Mouse (Mus musculus) embryonic fibroblast, embryonic 13.5 days (primary cell): ENCODE measurements around the gene Egr2. TPM values are rescaled to one million over a fixed set of nuclear protein-coding genes. Genes with fewer than 3 reads are reported as not detected.

ENCODE experiments used
- H3K27ac ChIP-seq: 2 replicates; pipeline ENCODE4 v1.5.1; 2012; ENCODE audit warnings: low read length, control low read depth, inconsistent platforms; ENCODE audit not compliant: insufficient read depth
- H3K4me1 ChIP-seq: 2 replicates; pipeline ENCODE4 v1.6.1; 2011; ENCODE audit warnings: low read length; ENCODE audit not compliant: control insufficient read depth, insufficient read depth
- H3K4me3 ChIP-seq: 2 replicates; pipeline ENCODE4 v1.5.1; 2011; ENCODE audit warnings: mild to moderate bottlenecking, control low read depth, low read length; ENCODE audit not compliant: insufficient read depth
- CTCF ChIP-seq: IDR thresholded peaks from 2 replicates; pipeline ENCODE4 v1.5.1; 2011; ENCODE audit warnings: mild to moderate bottlenecking, control low read depth, low read length, moderate library complexity, borderline replicate concordance; ENCODE audit not compliant: insufficient read depth
- POLR2A ChIP-seq: IDR thresholded peaks from 2 replicates; pipeline ENCODE4 v1.6.1; 2011; ENCODE audit warnings: low read depth, mild to moderate bottlenecking, control low read depth, low read length, moderate library complexity
- polyA plus RNA-seq: library from polyadenylated mRNA; stranded (reverse); fragments of >200 nt; gene quantifications from 2 replicates; pipeline ENCODE4 v1.2.4, GENCODE M21; 2011; ENCODE audit warnings: low read depth; ENCODE audit not compliant: missing spikeins, insufficient read length

Gene Egr2
- polyA plus RNA-seq, 1 experiment: 17.6 TPM

DNA sequence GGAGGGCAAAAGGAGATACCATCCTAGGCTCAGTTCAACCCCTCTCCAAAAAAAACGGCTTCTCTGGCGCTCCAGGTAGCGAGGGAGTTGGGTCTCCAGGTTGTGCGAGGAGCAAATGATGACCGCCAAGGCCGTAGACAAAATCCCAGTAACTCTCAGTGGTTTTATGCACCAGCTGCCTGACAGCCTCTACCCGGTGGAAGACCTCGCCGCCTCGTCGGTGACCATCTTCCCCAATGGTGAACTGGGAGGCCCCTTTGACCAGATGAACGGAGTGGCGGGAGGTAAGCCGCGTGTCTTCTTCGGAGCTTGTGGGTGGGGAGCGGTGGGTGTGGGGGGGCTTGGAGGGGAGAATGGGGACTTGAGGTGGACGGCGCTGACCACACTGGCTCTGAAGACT is 2.8 kb downstream of the Egr2 start:
- TF ChIP-seq POLR2A: no peak
- TF ChIP-seq CTCF: no peak
- no peaks in the 10 kb centered on the region for H3K4me1 ChIP-seq
- no peak overlapping the region for H3K27ac ChIP-seq

GRCm38 (mm10) chr10:67538585-67539400 is 3.5 kb downstream of the Egr2 start:
- H3K27ac ChIP-seq: no peak overlapping the region
- no peaks in the 10 kb centered on the region for H3K4me1 ChIP-seq
- no peak for TF ChIP-seq POLR2A
- TF ChIP-seq CTCF: no peak

More for the DNA sequence above, 2.8 kb downstream of the Egr2 start:
- H3K4me3 ChIP-seq: peak overlapping the region; percentile 66

GRCm38 (mm10) chr10:67539401-67539730 is 4.1 kb downstream of the Egr2 start:
- no peaks in the 10 kb centered on the region for H3K4me1 ChIP-seq
- no peak overlapping the region for H3K27ac ChIP-seq
- TF ChIP-seq POLR2A (no peak), CTCF (no peak)

More at GRCm38 (mm10) chr10:67538585-67539400, 3.5 kb downstream of the Egr2 start:
- peak overlapping the region; percentile 66 for H3K4me3 ChIP-seq

DNA sequence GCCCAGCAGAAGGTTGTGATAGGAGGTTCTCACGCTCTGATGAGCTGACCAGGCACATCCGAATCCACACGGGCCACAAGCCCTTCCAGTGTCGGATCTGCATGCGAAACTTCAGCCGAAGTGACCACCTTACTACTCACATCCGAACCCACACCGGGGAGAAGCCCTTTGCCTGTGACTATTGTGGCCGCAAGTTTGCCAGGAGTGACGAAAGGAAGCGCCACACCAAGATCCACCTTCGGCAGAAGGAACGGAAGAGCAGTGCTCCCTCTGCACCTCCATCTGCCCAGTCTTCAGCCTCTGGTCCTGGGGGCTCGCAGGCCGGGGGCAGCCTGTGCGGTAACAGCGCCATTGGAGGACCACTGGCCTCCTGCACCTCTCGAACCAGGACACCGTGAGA is 5.3 kb downstream of the Egr2 start:
- H3K4me1 ChIP-seq: no peaks in the 10 kb centered on the region
- TF ChIP-seq POLR2A (no peak), CTCF (no peak)
- no peak overlapping the region for H3K27ac ChIP-seq
- H3K4me3 ChIP-seq: no peak overlapping the region

More at GRCm38 (mm10) chr10:67539401-67539730, 4.1 kb downstream of the Egr2 start:
- peak overlapping the region; percentile 66 for H3K4me3 ChIP-seq

GRCm38 (mm10) chr10:67547850-67548260 is 12.6 kb downstream of the Egr2 start:
- TF ChIP-seq CTCF: no peak
- 0 out of 2 replicates have a peak, but pooled peaks have one; percentile 18 for TF ChIP-seq POLR2A
- peak overlapping the region; percentile 91; the same call in 1 of the 2 replicates for H3K27ac ChIP-seq
- peak overlapping the region; percentile 71 for H3K4me3 ChIP-seq
- H3K4me1 ChIP-seq: peaks cover 4% of the 10 kb centered on the region; the same call in 1 of the 2 replicates

DNA sequence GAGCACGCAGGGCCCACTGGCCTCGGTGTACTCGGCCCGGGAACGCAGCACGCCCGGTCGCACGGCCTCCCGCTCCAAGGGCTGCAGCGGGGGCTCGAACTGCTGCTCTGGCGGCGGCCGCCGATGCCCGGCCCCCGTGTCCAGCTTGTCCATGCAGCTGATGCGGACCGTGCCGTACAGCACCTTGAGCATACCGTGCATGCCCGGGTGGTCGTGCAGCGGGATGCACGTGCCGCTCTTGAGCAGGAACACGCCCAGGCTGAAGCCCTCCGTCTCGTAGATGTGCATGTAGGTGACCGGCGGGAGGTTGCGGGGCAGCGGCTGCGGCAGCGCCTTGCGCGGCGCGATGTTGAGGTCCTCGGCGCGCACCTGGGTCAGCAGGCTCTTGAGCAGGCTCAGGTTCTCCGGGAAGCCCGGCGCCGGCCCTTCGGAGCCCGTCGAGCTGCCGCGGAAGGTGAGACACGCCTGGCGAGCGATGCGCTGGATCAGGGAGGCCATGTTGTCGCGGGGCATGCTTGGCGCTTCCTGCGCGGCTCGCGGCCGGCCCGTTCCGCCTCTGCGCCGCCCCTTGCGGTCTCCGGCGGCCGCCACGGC is 13.1 kb downstream of the Egr2 start:
- H3K4me1 ChIP-seq: peaks cover 4% of the 10 kb centered on the region; the same call in 1 of the 2 replicates
- peak overlapping the region; percentile 71 for H3K4me3 ChIP-seq
- peak overlapping the region; percentile 91 for H3K27ac ChIP-seq
- TF ChIP-seq CTCF (no peak), POLR2A (no peak)

DNA sequence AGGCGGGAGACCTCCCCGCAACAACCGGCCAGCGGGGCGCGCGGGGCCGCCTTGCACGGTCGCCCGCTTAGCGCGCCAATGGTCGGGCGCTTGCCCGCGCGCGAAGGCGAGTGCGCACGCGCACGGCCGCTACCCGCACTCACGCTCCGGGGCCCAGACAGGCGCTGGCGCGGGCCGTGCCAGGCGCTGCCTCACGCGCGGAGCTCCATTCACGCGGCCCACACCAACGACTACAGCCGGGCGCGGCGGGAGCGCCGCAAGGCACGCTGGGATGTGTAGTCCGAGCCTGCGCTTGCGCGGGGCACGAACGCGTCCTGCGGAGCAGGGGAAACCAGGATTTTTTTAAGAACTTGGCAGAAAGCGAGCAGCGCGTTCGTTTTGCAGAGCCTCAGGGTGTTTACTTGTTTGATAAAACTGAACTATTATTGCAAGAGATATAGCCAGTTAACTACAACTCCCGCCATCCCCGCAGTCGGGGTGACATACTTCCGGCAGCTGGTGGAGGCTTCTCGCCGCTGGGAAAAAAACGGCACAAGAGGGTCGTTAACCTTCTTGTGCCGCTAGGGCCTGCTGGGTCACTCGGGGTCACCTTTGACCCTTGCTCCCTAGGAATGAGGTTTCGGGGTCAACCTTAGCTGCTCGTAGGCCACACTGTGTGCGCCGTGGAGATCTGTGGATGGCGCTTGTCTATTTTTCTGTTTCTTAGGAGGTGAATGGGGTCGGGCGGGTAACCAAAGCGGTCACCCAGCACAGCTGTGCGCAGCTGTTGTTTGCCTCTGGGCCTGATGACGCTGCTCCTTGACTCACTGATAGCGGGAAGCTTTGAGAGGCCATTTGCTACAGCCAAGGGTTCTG is 13.8 kb downstream of the Egr2 start, which contains the start of gene Ado:
Ado (minus strand) TSS at position 79 of the 855 bp plus-strand sequence.
- Histone ChIP-seq H3K4me1 (peaks cover 4% of the 10 kb centered on the region; the same call in 1 of the 2 replicates), H3K27ac (peak within 1 kb of the TSS; percentile 91), H3K4me3 (peak within 1 kb of the TSS; percentile 71)
- no peak for TF ChIP-seq CTCF
- peak; percentile 68 for TF ChIP-seq POLR2A

- Histone ChIP-seq H3K4me3 (no peak overlapping the region), H3K4me1 (no peaks in the 10 kb centered on the region), H3K27ac (no peak overlapping the region)
- TF ChIP-seq POLR2A: no peak
These were observed 22.8 kb downstream of the Egr2 start for GRCm38 (mm10) chr10:67558053-67558452.

GRCm38 (mm10) chr10:67559765-67560394 is 24.6 kb downstream of the Egr2 start:
- H3K4me1 ChIP-seq: no peaks in the 10 kb centered on the region
- no peak for TF ChIP-seq CTCF
- TF ChIP-seq POLR2A: no peak

More at GRCm38 (mm10) chr10:67559765-67560394, 24.6 kb downstream of the Egr2 start:
- H3K27ac ChIP-seq: no peak overlapping the region
- H3K4me3 ChIP-seq: no peak overlapping the region
